ENCODE assay signal across 7 mouse cellular contexts in genomic region chr13:46571141-46571592, GRCm38 (mm10).
A peak's percentile ranks its signal among the peaks of the same experiment; 100 is the strongest.
DNase-seq lines count a peak whose midpoint lies in the region; ATAC-seq and TF ChIP-seq lines count a peak whose summit lies in the region.

No protein-coding gene starts in this region.

- H3K9me3 ChIP-seq in forebrain, postnatal 0 days (ENCODE audit: low read length), result no peaks in the 10 kb centered on the region
- no peaks in the 10 kb centered on the region for H3K9me3 ChIP-seq in hindbrain, postnatal 0 days (ENCODE audit: low read length)
- H3K9me3 ChIP-seq in liver, embryonic 12.5 days (replicated peaks), result no peaks in the 10 kb centered on the region

- peak; percentile 90 for ATAC-seq in forebrain, postnatal 0 days
- peak; percentile 78 for ATAC-seq in hindbrain, postnatal 0 days
- no peak for ATAC-seq in liver, embryonic 12.5 days

- H3K4me1 ChIP-seq in forebrain, postnatal 0 days (ENCODE audit: insufficient read depth), result 0 out of 2 replicates have a peak, but pooled peaks cover 13% of the 10 kb centered on the region
- H3K4me1 ChIP-seq in hindbrain, postnatal 0 days (ENCODE audit: insufficient read depth, low read length), result peaks cover 10% of the 10 kb centered on the region; the same call in 1 of the 2 replicates
- peaks cover 8% of the 10 kb centered on the region for H3K4me1 ChIP-seq in liver, embryonic 12.5 days

- peak overlapping the region; percentile 41 for H3K4me2 ChIP-seq in forebrain, postnatal 0 days (ENCODE audit: low read depth)
- peak overlapping the region; percentile 38 for H3K4me2 ChIP-seq in hindbrain, postnatal 0 days (ENCODE audit: low read depth, low read length)
- peak overlapping the region; percentile 45 for H3K4me2 ChIP-seq in liver, embryonic 12.5 days

- WGBS in forebrain, postnatal 0 days, result 4% methylated on average over 12 of the region's 12 CpGs
- 7% methylated on average over 12 of the region's 12 CpGs for WGBS in hindbrain, postnatal 0 days
- WGBS in liver, embryonic 12.5 days (ENCODE audit: insufficient replicate concordance), result 4% methylated on average over 12 of the region's 12 CpGs

- peak overlapping the region; percentile 0; the same call in 1 of the 2 replicates for H3K4me3 ChIP-seq in forebrain, postnatal 0 days (ENCODE audit: low read depth, low read length)
- H3K4me3 ChIP-seq in hindbrain, postnatal 0 days (ENCODE audit: low read length), result no peak overlapping the region
- H3K4me3 ChIP-seq in liver, embryonic 12.5 days, result peak overlapping the region; percentile 12; the same call in 1 of the 2 replicates

- TF ChIP-seq CTCF in forebrain, postnatal 0 days (IDR thresholded peaks at IDR 0.05; ENCODE audit: low read depth), result no peak
- no peak for TF ChIP-seq CTCF in hindbrain, postnatal 0 days (IDR thresholded peaks at IDR 0.05; ENCODE audit: low read depth)

- DNase-seq in NIH3T3 (ENCODE audit: low read depth), result peak; percentile 6
- peak; percentile 56 to 58 for DNase-seq in cerebellum, adult 18-20 months
- peak; percentile 86 for DNase-seq in forebrain, postnatal 0 days
- peak; percentile 63 for DNase-seq in hindbrain, postnatal 0 days (ENCODE audit: low spot score)
- peak; percentile 25 for DNase-seq in naive thymus-derived CD4-positive, alpha-beta T cell, adult 2 months (ENCODE audit: low read depth)
- DNase-seq in B cell, adult 2 months, result no peak

- peak overlapping the region; percentile 71 for H3K27ac ChIP-seq in forebrain, postnatal 0 days (ENCODE audit: low read depth, low read length)
- peak overlapping the region; percentile 67 for H3K27ac ChIP-seq in hindbrain, postnatal 0 days
- H3K27ac ChIP-seq in liver, embryonic 12.5 days, result no peak overlapping the region

- H3K9ac ChIP-seq in forebrain, postnatal 0 days, result peak overlapping the region; percentile 26
- 0 out of 2 replicates have a peak overlapping the region, but pooled peaks have one; percentile 4 for H3K9ac ChIP-seq in hindbrain, postnatal 0 days (replicated peaks; ENCODE audit: low read length)
- H3K9ac ChIP-seq in liver, embryonic 12.5 days, result no peak overlapping the region

- H3K27me3 ChIP-seq in forebrain, postnatal 0 days (ENCODE audit: insufficient read depth, low read length), result no peaks in the 10 kb centered on the region
- H3K27me3 ChIP-seq in hindbrain, postnatal 0 days (ENCODE audit: insufficient read depth, low read length), result no peaks in the 10 kb centered on the region
- no peaks in the 10 kb centered on the region for H3K27me3 ChIP-seq in liver, embryonic 12.5 days (replicated peaks)

- no peaks in the 10 kb centered on the region for H3K36me3 ChIP-seq in forebrain, postnatal 0 days (ENCODE audit: insufficient read depth)
- H3K36me3 ChIP-seq in hindbrain, postnatal 0 days (ENCODE audit: insufficient read depth, low read length), result no peaks in the 10 kb centered on the region
- no peaks in the 10 kb centered on the region for H3K36me3 ChIP-seq in liver, embryonic 12.5 days

Comparison
In these comparisons a context has a peak if more than half of its experiments do, and no peak if none do; other contexts are left out.
1. DNase-seq: peak in NIH3T3 (single experiment), cerebellum, adult 18-20 months (2 of 2), forebrain, postnatal 0 days (single experiment), hindbrain, postnatal 0 days (single experiment) and naive thymus-derived CD4-positive, alpha-beta T cell, adult 2 months (single experiment); none in B cell, adult 2 months (0 of 2).
2. Peak in every context shown above with its lines, with median percentiles within 50 percentile points of each other: H3K4me2 ChIP-seq.